Mouse (Mus musculus) layer of hippocampus, adult 18-20 months (tissue): Measurements from ENCODE around the gene Tec. TPM values are rescaled to one million over a fixed set of nuclear protein-coding genes. Genes with fewer than 3 reads are reported as not detected.

Experiments
- DNase-seq, 2 experiments: peaks; one replicate each; pipeline ENCODE4 v3.0.0; 2022; ENCODE audit warnings: low spot score in 2 of 2
- total RNA-seq, 2 experiments: library from RNA; stranded (reverse); gene quantifications; 2 replicates each; pipeline ENCODE4 v1.2.3; 2021

The Tec gene
- total RNA-seq, 2 experiments from 2014 or later = 1.2 to 1.7 TPM

DNA sequence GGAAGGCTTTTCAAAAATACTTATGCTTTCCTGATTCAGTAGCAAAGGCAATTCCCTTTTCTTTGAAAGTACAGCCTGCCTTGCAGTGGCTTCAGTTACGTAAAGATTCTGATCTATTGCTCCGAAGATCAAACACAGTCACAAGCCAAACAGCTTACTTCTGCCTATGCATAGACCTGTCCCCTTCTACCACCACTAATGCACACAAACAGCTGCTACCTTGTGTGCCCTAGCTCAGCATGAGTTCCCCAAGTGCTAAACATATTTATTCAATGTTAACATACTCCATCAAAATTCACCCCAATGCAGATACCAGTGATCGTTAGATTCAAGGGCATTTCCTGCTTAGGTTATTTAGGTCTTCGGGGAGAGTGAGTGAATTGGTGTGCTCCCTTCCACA is 121.8 kb downstream of the Tec start:
- no peak for DNase-seq

DNA sequence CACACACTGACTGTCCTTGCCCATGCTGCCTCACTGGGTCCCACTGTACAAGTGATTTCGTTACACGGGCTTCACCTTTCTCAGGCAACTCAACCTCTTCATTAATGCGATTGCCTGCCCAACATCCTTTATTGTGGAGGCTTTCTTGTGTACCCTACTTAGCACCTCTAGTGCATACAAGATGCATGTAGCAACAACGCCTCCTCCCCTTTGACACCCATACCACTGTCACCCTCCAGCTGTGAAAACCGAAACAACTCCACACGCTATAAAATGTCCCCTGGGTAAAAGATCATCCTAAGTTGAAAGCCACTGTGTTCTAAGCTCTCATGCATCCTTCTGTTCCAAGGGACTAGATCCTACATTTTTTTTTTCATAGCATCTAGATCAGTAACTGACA is 125.2 kb downstream of the Tec start:
- no peak for DNase-seq

GRCm38 (mm10) chr5:72736868-72737267 is 131.4 kb downstream of the Tec start:
- DNase-seq = no peak

- DNase-seq = no peak
Observed at GRCm38 (mm10) chr5:72736437-72736836, 131.8 kb downstream of the Tec start.

- no peak for DNase-seq
Observed at GRCm38 (mm10) chr5:72735763-72736162, 132.5 kb downstream of the Tec start.

DNA sequence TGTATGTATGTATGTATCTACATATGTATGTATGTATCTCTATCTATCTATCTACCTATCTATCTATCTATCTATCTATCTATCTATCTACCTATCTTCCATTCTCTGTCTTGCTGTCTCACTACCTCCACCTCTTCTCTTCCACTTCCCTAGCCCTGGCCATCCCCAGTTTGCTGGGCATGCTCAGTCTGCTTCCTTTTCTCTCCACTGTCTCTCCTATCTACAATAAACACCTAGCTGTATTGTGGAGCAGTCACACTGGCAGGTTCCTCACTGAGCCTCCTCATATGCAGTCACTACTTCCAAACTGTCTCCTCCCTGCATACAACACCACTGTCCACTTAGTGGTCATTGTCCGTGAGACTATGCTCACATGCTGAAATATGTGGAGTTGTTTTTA is 135.4 kb downstream of the Tec start:
- DNase-seq = no peak

DNA sequence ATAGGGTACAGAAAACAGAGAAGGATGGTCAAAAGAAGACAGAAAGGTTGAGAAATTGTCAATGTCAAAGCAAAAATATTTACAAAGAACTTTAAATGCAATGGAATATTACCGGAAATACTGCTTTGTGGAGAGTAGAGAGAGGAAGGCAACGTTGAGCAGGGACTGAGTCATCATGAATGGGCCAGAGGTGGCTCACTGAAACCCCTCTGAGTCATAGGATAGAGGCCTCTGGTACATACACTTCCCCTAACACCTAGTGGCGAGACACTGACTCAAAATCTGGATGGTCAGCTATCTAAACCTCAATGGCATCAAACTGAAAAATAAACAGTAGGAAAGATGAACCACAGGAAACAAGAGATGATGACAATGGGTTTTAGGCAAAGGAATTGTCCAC is 142.9 kb downstream of the Tec start:
- no peak for DNase-seq

- no peak for DNase-seq
Observed at GRCm38 (mm10) chr5:72723429-72723828, 144.9 kb downstream of the Tec start.

GRCm38 (mm10) chr5:72720587-72720986 is 147.7 kb downstream of the Tec start:
- DNase-seq = no peak

GRCm38 (mm10) chr5:72710572-72711278 is 157.6 kb downstream of the Tec start:
- peak; percentile 38 to 75 for DNase-seq

- no peak for DNase-seq
Observed at GRCm38 (mm10) chr5:72709976-72710375, 158.3 kb downstream of the Tec start.

DNA sequence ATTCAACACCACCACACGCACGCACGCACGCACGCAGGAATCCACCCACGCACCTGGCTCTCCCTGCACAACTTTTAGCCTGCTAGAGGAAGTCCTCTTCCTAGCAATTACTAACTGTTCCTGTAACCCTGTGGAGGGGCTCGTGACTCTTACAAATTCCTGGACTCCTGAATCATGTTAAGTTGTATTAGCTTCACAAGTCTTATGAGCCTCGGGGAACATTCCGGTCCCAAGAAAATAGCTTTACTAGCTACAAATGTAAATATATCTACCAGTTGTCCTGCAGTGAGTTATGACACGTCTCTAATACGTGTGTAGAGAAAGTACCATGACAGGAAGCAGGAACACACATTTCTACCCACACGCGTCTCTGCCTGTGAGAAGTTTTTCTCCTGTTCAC is 158.8 kb downstream of the Tec start:
- no peak for DNase-seq

DNA sequence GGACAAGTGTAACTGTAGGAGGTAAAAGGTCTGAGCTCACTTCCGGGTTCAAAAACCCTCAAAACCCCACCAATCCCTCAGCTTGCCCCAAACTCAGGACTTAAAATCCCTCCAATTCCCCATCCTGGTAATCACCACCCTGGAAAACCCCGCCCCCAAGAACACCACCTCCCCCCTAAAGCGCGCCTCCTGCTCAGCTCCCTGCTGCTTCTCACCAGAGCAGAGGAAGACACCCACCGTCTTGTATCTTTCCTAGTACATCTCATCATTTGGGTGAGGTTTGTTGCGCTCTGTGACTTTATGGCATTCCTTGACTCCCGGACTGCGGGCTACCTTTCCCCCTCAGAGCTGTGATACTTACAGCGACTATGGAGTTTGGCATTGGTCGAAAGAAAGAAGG is 161.6 kb downstream of the Tec start:
- no peak for DNase-seq

DNA sequence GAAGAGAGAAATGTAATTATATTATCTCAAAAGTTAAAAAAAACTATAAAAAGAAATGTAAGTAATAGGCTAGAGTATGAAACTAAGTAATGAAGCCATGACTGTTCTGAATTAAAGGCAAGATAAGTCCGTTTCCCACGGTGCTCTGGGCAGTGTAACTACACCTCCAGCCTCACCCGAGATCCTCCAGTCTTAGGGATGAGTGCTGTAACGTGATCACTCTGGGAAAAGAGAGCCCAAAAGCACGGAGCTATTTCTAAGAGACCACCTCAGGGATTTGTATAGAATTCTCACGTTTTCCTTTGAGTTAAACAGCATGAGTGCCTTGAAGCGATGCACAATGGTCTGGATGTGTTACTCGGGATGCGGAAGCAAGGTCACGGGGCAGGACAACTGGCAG is 162.2 kb downstream of the Tec start:
- DNase-seq = no peak

Other genes with a start within 250 kb of the Tec start
- not detected for gene Cnga1, start 224.2 kb downstream of the Tec start, total RNA-seq
- gene Nipal1, start 220.7 kb downstream of the Tec start, total RNA-seq = not detected
- gene Txk, start 115.7 kb downstream of the Tec start, total RNA-seq = not detected
- 10 to 100 TPM; 23.2 TPM for gene Slain2, start 45.8 kb upstream of the Tec start, total RNA-seq
- gene Gm10135, start 106.2 kb upstream of the Tec start, total RNA-seq = not detected
- under 1 TPM; 0.72 to 0.89 TPM for gene Slc10a4, start 138.4 kb upstream of the Tec start, total RNA-seq